Mouse (Mus musculus): Measurements from ENCODE around the gene Rtn2.

- TF ChIP-seq CTCF (IDR thresholded peaks at IDR 0.05; ENCODE audit: extremely low read depth, insufficient read depth, insufficient read length, insufficient replicate concordance) = no peak
- TF ChIP-seq POLR2A (IDR thresholded peaks at IDR 0.05; ENCODE audit: low read depth, low read length) = no peak
Measured at GRCm38 (mm10) chr7:19309884-19310641, 27.6 kb downstream of the Rtn2 start, which contains the start of gene Fosb.
